Comparison of ENCODE assay signal across 16 mouse cellular contexts in genomic region chr2:126646461-126646860, GRCm38 (mm10).
"Had no signal": no experiment of that assay in that cellular context is flagged by ENCODE, and none has a peak within 500 bp of the region (broad histone marks: within the 10 kb centered on the region; RNA-seq: fewer than 3 reads in every experiment).

No protein-coding gene starts in this region.

- H3K4me3 ChIP-seq: midbrain, embryonic 10.5 days; midbrain, embryonic 12.5 days; myocyte; neural tube, embryonic 13.5 days; stomach, embryonic 15.5 days had no signal

- H3K27ac ChIP-seq: midbrain, embryonic 10.5 days; midbrain, embryonic 12.5 days; neural tube, embryonic 13.5 days; stomach, embryonic 15.5 days; stomach, postnatal 0 days had no signal

- ATAC-seq: midbrain, embryonic 16.5 days had no signal

- H3K27me3 ChIP-seq: midbrain, embryonic 12.5 days; neural tube, embryonic 13.5 days; stomach, embryonic 15.5 days had no signal

- H3K9me3 ChIP-seq: midbrain, embryonic 10.5 days; midbrain, embryonic 12.5 days; neural tube, embryonic 13.5 days; stomach, embryonic 15.5 days had no signal

- H3K4me1 ChIP-seq: midbrain, embryonic 10.5 days; midbrain, embryonic 12.5 days; neural tube, embryonic 13.5 days; stomach, embryonic 15.5 days had no signal

- H3K4me2 ChIP-seq: lung, embryonic 14.5 days; midbrain, embryonic 12.5 days; neural tube, embryonic 13.5 days; stomach, embryonic 15.5 days had no signal

- DNase-seq: lung, adult 18-20 months; lung, embryonic 14.5 days; lung, postnatal 10 days; lung, postnatal 4 days; midbrain, embryonic 14.5 days; right cerebral cortex, postnatal 14 days; thymus, adult 2 months; thymus, postnatal 25 days; thymus, postnatal 4 days had no signal

- H3K9ac ChIP-seq: lung, embryonic 14.5 days; midbrain, embryonic 12.5 days; neural tube, embryonic 13.5 days; stomach, embryonic 15.5 days had no signal
